Mouse (Mus musculus) embryonic facial prominence, embryonic 13.5 days (tissue): ENCODE data around the gene Itgb5. TPM values are rescaled to one million over a fixed set of nuclear protein-coding genes. Genes with fewer than 3 reads are reported as not detected.

Source experiments
- ATAC-seq: fragments of 200-750 bp; cut with Nextera tagmentation; 2 replicates; pipeline ENCODE4 v1.8.0; 2017; ENCODE audit warnings: low read depth; ENCODE audit not compliant: insufficient number of reproducible peaks, insufficient read depth, low FRiP score, low TSS enrichment
- H3K27ac ChIP-seq: fragments of 300-500 bp; sonication (generic); 2 replicates; pipeline ENCODE4 v1.5.1; 2015; ENCODE audit warnings: moderate library complexity, mild to moderate bottlenecking, inconsistent platforms
- H3K27me3 ChIP-seq: fragments of 300-500 bp; sonication (generic); 2 replicates; pipeline ENCODE4 v1.6.1; 2015; ENCODE audit warnings: mild to moderate bottlenecking, inconsistent platforms
- H3K36me3 ChIP-seq: fragments of 300-500 bp; sonication (generic); 2 replicates; pipeline ENCODE4 v1.6.1; 2015; ENCODE audit warnings: mild to moderate bottlenecking, inconsistent platforms
- H3K4me1 ChIP-seq: fragments of 300-500 bp; sonication (generic); 2 replicates; pipeline ENCODE4 v1.6.1; 2015; ENCODE audit warnings: inconsistent platforms
- H3K4me2 ChIP-seq: fragments of 300-500 bp; sonication (generic); 2 replicates; pipeline ENCODE4 v1.6.1; 2015; ENCODE audit warnings: moderate library complexity, mild to moderate bottlenecking, inconsistent platforms
- H3K4me3 ChIP-seq: fragments of 300-500 bp; sonication (generic); 2 replicates; pipeline ENCODE4 v1.5.1; 2015; ENCODE audit warnings: mild to moderate bottlenecking, inconsistent platforms
- H3K9ac ChIP-seq: fragments of 300-500 bp; sonication (generic); 2 replicates; pipeline ENCODE4 v1.6.1; 2015; ENCODE audit warnings: mild to moderate bottlenecking, inconsistent platforms
- H3K9me3 ChIP-seq: fragments of 300-500 bp; sonication (generic); 2 replicates; pipeline ENCODE4 v1.6.1; 2016; ENCODE audit warnings: inconsistent platforms
- WGBS: fragments of 180-500 bp; shearing (Covaris S2); methylation state at CpG from one replicate; pipeline ENCODE4 v1.1.7; 2015; ENCODE audit warnings: mixed read lengths; 5-methylcytosine and 5-hydroxymethylcytosine counted together
- polyA plus RNA-seq: library from polyadenylated mRNA; unstranded; fragments of >200 nt; fragmentation: Nextera tagmentation; extraction: Ambion mirVana; gene quantifications from 2 replicates; pipeline ENCODE4 v1.2.1, GENCODE M21; 2015

The Itgb5 gene
- polyA plus RNA-seq, 1 experiment from 2014 or later = 47.7 TPM

DNA sequence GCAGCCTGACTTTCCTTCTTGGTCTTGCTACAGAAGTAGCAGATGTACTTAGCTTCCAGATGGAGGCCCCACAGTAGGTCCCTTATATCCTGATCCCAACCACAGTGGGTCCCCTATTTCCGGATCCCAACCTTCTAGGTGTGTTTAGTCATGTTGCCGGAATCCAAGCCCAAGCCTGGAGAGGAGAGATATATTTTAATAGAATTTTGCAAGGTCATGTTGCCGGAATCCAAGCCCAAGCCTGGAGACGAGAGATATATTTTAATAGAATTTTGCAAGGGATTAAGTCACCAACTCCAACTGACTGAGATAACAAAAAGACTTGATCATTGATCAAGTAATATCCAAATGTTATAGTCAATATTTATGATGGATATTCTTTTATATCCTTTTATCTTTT lies 51.3 kb downstream of the Itgb5 start:
- no peak overlapping the region for H3K4me2 ChIP-seq
- H3K27me3 ChIP-seq = no peaks in the 10 kb centered on the region
- peaks cover 70% of the 10 kb centered on the region for H3K4me1 ChIP-seq
- no peaks in the 10 kb centered on the region for H3K9me3 ChIP-seq
- no peak overlapping the region for H3K27ac ChIP-seq
- no peak overlapping the region for H3K9ac ChIP-seq
- H3K36me3 ChIP-seq = peaks cover 18% of the 10 kb centered on the region
- H3K4me3 ChIP-seq = no peak overlapping the region
- WGBS = 89% methylated on average over 4 of the region's 4 CpGs
- ATAC-seq = no peak

DNA sequence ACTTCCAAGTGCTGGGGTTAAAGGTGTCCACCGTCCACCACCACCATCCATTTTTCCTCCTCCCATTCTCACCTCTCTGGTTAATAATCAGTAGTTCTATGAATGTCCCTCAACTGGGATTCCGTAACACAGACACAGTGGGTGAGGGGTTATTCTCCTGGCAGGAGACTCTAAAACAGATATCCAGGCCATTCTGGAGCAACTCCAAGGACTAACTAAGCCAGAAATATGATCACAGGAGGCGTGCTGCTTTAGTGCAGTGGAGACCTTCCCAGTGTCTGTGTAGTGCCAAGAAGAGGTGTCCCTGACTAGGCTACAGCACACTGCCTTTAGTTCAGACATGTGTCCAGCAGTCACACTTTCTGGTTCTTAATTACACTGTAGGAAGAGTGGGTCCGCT lies 53.1 kb downstream of the Itgb5 start:
- 0 out of 2 replicates have a peak, but pooled peaks have one; percentile 10 for ATAC-seq
- Histone ChIP-seq H3K36me3 (peaks cover 8% of the 10 kb centered on the region), H3K27me3 (no peaks in the 10 kb centered on the region), H3K27ac (peak overlapping the region; percentile 84), H3K9ac (no peak overlapping the region), H3K9me3 (no peaks in the 10 kb centered on the region), H3K4me2 (no peak overlapping the region; the same call in 1 of the 2 replicates), H3K4me3 (no peak overlapping the region), H3K4me1 (peaks cover 78% of the 10 kb centered on the region)
- 42% methylated on average over 4 of the region's 4 CpGs for WGBS

DNA sequence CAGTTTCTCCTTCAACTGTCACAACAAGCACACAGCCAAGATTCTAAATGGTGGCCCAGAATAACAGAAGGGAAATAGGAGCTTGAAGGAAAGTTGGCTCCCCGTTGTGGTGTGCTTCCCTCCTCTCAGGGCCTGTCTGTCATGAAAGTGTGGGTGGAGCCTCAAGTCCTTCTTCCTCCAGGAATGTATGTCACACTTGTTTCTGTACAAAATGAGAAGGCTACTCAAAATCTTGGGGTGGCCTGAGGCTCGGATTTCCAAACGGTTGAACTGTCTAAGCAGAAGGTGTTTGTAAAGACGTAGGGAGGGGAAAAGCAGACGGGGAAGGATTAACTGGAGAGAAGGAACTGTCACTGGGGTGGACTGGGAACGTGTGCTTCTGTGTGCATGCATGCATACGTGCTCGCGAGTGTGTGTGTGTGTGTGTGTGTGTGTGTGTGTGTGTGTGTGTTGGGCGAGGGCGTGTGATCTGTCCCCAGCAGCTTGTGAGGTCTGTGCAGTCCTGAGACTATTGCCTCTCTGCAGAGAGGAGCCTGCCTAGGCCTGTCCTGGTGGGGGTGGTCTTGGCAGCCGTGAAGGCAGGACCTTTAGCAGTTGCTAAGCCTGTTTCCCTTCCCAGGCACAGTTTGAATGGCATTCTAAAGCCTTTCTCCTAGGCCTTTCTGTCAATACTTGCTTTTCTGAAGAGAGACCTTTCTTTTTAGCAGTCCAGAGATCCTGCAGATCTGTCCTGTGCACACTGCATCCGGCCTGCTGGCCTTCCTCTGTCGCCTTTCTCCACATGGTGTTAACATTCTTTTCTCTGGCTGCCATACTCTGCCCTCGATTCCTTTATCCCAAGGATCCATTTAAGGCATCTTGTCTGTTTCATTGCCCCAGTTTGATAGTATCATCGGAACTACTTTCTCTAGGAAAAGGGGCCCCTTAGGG lies 53.8 kb downstream of the Itgb5 start:
- Histone ChIP-seq H3K27me3 (no peaks in the 10 kb centered on the region), H3K27ac (peak overlapping the region; percentile 84), H3K4me3 (no peak overlapping the region), H3K4me2 (peak overlapping the region; percentile 14; the same call in 1 of the 2 replicates), H3K9me3 (no peaks in the 10 kb centered on the region), H3K4me1 (peaks cover 73% of the 10 kb centered on the region), H3K36me3 (peaks cover 8% of the 10 kb centered on the region), H3K9ac (peak overlapping the region; percentile 28; the same call in 1 of the 2 replicates)
- 34% methylated on average over 16 of the region's 16 CpGs for WGBS
- ATAC-seq = 0 out of 2 replicates have a peak, but pooled peaks have one; percentile 43

DNA sequence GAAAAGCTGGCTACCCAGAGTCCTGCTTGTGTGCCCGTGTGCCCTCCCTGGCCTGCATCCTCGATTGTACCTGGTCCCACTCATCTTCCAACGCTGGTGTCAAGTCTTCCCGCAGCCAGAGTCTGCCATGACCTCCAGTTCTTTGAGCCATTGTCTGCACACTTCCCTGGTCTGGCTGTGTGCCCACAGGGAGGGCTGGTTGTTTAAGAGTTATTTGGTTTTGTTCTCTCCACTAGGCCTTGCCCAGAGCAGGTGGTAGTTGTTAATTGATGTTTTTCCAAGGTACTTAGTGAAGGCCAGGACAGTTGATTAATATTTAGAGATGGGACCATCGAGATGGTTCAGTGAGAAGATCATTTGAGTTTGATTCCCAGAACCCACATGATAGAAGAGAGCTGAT lies 54.7 kb downstream of the Itgb5 start:
- no peak overlapping the region for H3K9ac ChIP-seq
- ATAC-seq = no peak
- 67% methylated on average over 5 of the region's 5 CpGs for WGBS
- H3K36me3 ChIP-seq = peaks cover 8% of the 10 kb centered on the region
- H3K27me3 ChIP-seq = no peaks in the 10 kb centered on the region
- no peaks in the 10 kb centered on the region for H3K9me3 ChIP-seq
- H3K4me2 ChIP-seq = no peak overlapping the region
- no peak overlapping the region for H3K4me3 ChIP-seq
- peak overlapping the region; percentile 84 for H3K27ac ChIP-seq
- peaks cover 73% of the 10 kb centered on the region for H3K4me1 ChIP-seq

DNA sequence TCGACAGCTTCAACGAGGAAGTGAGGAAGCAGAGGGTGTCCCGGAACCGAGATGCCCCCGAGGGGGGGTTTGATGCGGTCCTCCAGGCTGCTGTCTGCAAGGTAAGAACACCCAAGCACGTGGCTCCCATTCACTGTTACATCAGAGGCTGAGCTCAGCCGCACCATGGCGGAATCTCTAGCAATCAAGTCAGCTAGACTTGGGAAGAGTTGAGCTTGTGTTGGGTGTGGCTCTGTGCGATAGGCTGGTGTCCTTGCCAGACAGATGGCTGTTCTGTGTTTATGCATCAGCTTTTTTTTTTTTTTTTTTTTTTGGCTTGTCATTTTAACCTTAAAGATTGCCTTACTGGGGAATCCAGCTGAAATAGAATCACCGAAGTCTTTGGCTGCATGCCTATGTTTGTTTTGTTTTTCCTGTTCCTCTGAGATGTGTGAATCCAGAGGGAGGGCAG lies 55.6 kb downstream of the Itgb5 start:
- Histone ChIP-seq H3K4me1 (peaks cover 75% of the 10 kb centered on the region), H3K27ac (peak overlapping the region; percentile 84), H3K4me2 (no peak overlapping the region), H3K36me3 (peaks cover 4% of the 10 kb centered on the region), H3K9me3 (no peaks in the 10 kb centered on the region), H3K9ac (no peak overlapping the region), H3K4me3 (no peak overlapping the region), H3K27me3 (no peaks in the 10 kb centered on the region)
- ATAC-seq = no peak
- 54% methylated on average over 11 of the region's 11 CpGs for WGBS

DNA sequence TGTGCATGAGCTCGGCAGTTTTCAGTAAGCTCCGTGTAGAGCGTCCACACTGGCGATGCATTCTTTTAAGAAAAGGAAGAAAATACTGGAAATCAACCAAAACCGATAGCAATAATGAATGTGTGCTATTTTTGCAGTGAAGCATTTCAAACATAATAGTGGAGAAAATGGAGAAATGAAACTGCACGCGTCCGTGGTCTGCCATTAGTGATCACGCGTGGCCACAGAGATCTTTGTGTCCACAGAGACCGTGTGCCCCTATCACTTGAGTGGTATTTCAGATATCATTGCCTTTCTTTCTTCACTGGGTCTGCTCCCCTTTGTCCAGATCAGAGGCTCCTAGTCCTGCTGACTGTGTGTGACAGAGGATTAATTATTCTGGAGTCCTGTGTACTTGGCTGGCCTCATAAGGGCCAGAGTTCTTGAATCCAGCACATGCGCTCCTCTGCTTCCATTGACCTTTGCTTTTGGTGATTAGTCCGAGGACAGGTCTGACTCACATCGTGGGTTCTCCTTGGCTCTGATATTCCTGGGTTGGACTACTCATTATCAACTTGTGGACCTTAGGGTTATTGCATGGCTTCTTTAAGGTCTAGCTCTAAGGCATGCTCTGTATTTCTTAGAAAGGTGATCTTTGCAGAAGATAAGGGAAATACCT lies 56.3 kb downstream of the Itgb5 start:
- Histone ChIP-seq H3K9ac (no peak overlapping the region), H3K27ac (0 out of 2 replicates have a peak overlapping the region, but pooled peaks have one; percentile 1), H3K4me1 (peaks cover 82% of the 10 kb centered on the region), H3K9me3 (no peaks in the 10 kb centered on the region), H3K36me3 (peaks cover 4% of the 10 kb centered on the region), H3K4me2 (no peak overlapping the region), H3K27me3 (no peaks in the 10 kb centered on the region), H3K4me3 (no peak overlapping the region)
- WGBS = 84% methylated on average over 14 of the region's 14 CpGs
- ATAC-seq = no peak

DNA sequence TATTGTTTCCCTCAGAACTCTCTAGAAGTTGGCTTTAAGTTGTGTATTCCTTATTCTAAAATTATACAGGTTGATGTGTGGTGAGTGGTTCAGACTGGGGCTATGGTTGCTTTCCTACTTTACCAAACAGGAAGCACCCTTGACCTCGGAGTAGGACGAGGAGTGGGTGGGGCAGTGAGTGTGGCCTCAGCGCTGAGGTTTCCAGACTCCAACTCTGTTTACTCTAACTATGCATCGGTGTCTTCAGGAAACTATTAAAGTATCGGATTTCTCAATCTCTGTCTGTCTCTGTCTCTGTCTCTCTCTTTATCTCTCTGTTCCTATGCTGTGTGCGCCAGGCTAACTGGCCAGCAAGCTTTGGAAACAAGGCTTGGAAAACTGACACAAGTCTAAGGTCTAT lies 57.2 kb downstream of the Itgb5 start:
- ATAC-seq = no peak
- no peaks in the 10 kb centered on the region for H3K27me3 ChIP-seq
- H3K4me1 ChIP-seq = peaks cover 91% of the 10 kb centered on the region
- H3K9me3 ChIP-seq = no peaks in the 10 kb centered on the region
- peaks cover 4% of the 10 kb centered on the region for H3K36me3 ChIP-seq
- WGBS = 20% methylated on average over 6 of the region's 6 CpGs
- H3K4me2 ChIP-seq = no peak overlapping the region
- no peak overlapping the region for H3K9ac ChIP-seq
- H3K4me3 ChIP-seq = no peak overlapping the region
- 0 out of 2 replicates have a peak overlapping the region, but pooled peaks have one; percentile 1 for H3K27ac ChIP-seq

DNA sequence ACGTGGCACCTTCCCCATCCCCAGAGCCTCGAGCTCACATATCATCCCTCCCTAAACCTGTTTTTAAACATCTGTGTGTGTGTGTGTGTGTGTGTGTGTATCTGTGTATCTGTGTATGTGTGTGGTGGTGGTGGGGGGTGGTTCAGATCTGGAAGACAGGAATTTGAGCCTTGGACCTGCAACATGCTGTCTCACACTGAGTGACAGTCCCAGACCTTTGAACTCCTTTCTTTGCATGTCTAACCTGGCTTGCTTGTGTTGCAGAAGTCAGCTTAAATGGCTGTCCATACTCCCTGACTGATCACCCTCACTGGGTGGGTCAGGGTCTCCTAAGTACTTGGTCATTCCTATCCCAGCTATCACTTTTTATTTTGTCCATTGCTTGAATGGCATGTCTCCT lies 58.5 kb downstream of the Itgb5 start:
- WGBS = 72% methylated on average over 2 of the region's 2 CpGs
- no peak for ATAC-seq
- Histone ChIP-seq H3K4me1 (peaks cover 92% of the 10 kb centered on the region), H3K36me3 (peaks cover 4% of the 10 kb centered on the region), H3K27me3 (no peaks in the 10 kb centered on the region), H3K9ac (no peak overlapping the region), H3K9me3 (no peaks in the 10 kb centered on the region), H3K4me2 (no peak overlapping the region), H3K4me3 (no peak overlapping the region), H3K27ac (0 out of 2 replicates have a peak overlapping the region, but pooled peaks have one; percentile 24)

DNA sequence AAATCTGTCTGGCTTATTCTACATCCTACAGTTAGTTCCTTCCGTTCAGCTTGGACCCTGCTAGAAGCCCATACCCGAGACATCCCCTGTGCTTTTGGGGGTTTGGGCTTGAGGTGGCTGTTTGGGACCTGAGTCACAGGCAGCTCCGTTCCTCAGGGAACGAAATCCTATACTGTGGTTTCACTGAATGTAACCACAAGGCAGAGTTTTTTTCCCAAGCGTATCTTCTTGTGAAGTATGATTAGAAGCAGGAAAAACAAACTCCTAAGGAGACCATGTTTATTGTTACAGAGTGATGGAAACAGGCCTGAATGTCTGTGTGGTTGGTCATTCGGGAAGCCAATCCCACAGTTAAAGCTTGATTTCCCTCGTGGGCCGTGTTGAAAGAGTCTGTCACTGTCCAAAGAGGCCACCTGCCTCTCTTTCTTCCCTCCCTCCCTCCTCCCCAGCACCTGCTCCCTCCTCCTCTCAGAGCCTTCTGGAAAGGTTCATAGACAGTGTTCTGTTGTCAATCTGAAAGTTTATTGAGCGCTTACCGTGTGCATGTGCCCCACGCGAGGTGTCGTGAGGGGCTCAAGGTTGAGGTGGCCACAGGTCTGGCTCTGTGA lies 59.6 kb downstream of the Itgb5 start:
- Histone ChIP-seq H3K9me3 (no peaks in the 10 kb centered on the region), H3K27ac (peak overlapping the region; percentile 24), H3K4me1 (peaks cover 88% of the 10 kb centered on the region), H3K27me3 (no peaks in the 10 kb centered on the region), H3K4me3 (no peak overlapping the region), H3K4me2 (no peak overlapping the region), H3K9ac (no peak overlapping the region), H3K36me3 (peaks cover 4% of the 10 kb centered on the region)
- 50% methylated on average over 13 of the region's 13 CpGs for WGBS
- ATAC-seq = no peak

DNA sequence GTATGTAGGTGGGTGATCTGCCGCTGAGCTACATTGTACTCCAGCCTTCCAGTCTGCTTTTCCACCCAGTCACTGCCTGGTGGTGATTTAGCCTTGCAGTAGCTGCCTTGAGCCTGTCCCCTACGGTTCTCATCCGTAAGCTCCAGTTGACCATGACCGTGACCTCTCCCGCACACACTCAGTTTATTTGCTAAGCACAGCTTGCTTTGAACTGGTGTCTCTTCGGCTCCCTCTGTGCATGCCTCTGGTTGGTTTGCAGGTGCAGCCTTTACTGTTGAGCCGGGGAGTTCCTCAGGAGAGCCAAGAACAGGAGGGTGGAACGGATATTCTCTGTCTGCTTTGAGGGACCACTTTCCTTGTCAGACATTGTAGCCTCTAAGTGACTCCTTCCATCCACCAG lies 61.6 kb downstream of the Itgb5 start:
- WGBS = 59% methylated on average over 8 of the region's 8 CpGs
- H3K9ac ChIP-seq = peak overlapping the region; percentile 17; the same call in 1 of the 2 replicates
- peaks cover 86% of the 10 kb centered on the region for H3K4me1 ChIP-seq
- no peak for ATAC-seq
- H3K9me3 ChIP-seq = no peaks in the 10 kb centered on the region
- H3K4me3 ChIP-seq = no peak overlapping the region
- peak overlapping the region; percentile 42 for H3K4me2 ChIP-seq
- peak overlapping the region; percentile 72 for H3K27ac ChIP-seq
- H3K36me3 ChIP-seq = no peaks in the 10 kb centered on the region; the same call in 1 of the 2 replicates
- no peaks in the 10 kb centered on the region for H3K27me3 ChIP-seq
